Mouse (Mus musculus): ENCODE results near the gene Smim27. TPM values are rescaled to one million over a fixed set of nuclear protein-coding genes. Genes with fewer than 3 reads are reported as not detected.

The Smim27 gene
- total RNA-seq, 2 experiments from 2014 or later: 12.6 to 13.6 TPM

Other genes starting within 250 kb of the Smim27 start
- gene Aco1, start 126.5 kb upstream of the Smim27 start, total RNA-seq (2021): 10 to 100 TPM; 22.7 to 28.0 TPM
- 1 to 10 TPM; 4.0 to 4.4 TPM for gene Ddx58, start 29.8 kb upstream of the Smim27 start, total RNA-seq (2021)
- gene Topors, start 271 bp downstream of the Smim27 start, total RNA-seq (2021): 10 to 100 TPM; 20.2 to 21.6 TPM
- gene Ndufb6, start 9.8 kb downstream of the Smim27 start, total RNA-seq (2021): 100 to 1,000 TPM; 180 to 195 TPM
- gene Tmem215, start 202.6 kb downstream of the Smim27 start, total RNA-seq (2021): 10 to 100 TPM; 19.2 to 24.9 TPM